Mouse (Mus musculus): ENCODE results near the gene Mapk6. TPM values are rescaled to one million over a fixed set of nuclear protein-coding genes. Genes with fewer than 3 reads are reported as not detected.

Mapk6 gene
- polyA plus RNA-seq, 1 experiment from 2014 or later: 52.3 TPM

DNA sequence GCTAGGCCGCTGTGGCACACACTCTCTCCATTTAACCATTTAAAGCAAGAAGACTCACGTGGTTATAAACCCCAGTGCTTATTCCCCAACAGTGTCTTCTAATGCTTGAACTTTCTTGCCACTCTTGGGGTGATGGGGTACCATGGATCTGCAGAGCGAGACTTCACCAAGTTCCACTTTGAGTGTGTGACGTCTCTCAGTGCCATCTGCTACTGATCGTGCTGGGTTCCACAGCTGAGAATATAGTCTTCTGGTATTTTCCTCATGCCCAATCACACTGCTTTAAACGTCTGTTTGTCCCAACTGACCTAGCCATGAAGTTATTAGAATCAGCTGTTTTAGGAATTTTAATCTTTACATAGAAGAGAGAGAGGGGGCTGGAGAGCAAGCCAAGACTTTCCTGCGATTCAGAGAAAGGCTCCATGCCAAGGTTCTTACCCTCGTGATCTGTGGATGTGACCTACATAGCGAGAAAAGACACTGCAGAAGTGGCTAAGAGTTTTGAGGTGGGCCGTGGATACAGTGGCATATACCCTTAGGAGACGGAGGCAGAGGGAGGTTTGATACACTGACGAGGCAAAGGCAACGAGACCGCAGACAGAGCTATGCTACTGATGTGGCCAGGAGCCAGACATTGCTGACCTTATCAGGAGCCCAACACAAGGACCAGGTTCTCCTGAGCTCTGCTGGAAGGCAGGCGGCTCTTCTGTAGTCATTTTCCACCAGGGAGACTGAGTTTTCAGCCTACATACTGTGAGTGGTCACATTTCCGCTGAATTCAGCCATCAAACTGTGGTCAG, 21.2 kb upstream of the Mapk6 start:
- no peaks in the 10 kb centered on the region for H3K9me3 ChIP-seq (ENCODE audit: control insufficient read depth, low read length)
- peak overlapping the region; percentile 72 to 81 for H3K27ac ChIP-seq (replicated peaks in 1 of 2; ENCODE audit: control insufficient read depth in 1 of 2, insufficient read depth in 1 of 2, low read depth in 2 of 2, low read length in 2 of 2)
- H3K27me3 ChIP-seq (ENCODE audit: control insufficient read depth, insufficient read depth, low read length): no peaks in the 10 kb centered on the region
- no peaks in the 10 kb centered on the region for H3K36me3 ChIP-seq (ENCODE audit: control insufficient read depth, insufficient read depth, low read length)
- WGBS: 34% methylated on average over 16 of the region's 16 CpGs
- H3K4me1 ChIP-seq (ENCODE audit: control insufficient read depth in 2 of 2, insufficient read depth in 2 of 2, low read length in 2 of 2): peaks cover 19 to 39% of the 10 kb centered on the region in 2 experiments
- H3K4me2 ChIP-seq (ENCODE audit: low read length): peak overlapping the region; percentile 48
- ATAC-seq (ENCODE audit: insufficient number of reproducible peaks, insufficient read depth, low FRiP score, low read depth): no peak
- H3K4me3 ChIP-seq (ENCODE audit: control insufficient read depth in 1 of 2, insufficient read depth in 1 of 2, low read depth in 1 of 2, low read length in 2 of 2): no peak overlapping the region
- H3K9ac ChIP-seq (ENCODE audit: low read length): peak overlapping the region; percentile 13; the same call in 1 of the 2 replicates

DNA sequence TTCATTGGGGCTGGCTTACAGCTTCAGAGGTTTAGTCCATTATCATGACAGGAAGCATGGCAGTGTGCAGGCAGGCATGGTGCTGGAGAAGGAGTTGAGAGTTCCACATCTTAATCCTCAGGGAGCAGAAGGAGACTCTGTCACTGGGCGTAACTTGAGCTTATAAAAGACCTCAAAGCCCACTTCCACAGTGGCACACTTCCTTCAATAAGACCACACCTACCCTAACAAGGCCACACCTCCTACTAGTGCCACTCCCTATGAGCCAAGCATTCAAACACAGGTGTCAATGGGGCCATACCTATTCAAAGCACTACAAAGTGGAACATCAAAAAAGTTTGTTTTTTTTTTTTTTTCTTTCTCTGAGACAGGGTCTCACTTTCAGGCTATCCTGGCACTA, 19.9 kb upstream of the Mapk6 start:
- no peak overlapping the region for H3K9ac ChIP-seq (ENCODE audit: low read length)
- no peak overlapping the region for H3K4me3 ChIP-seq (ENCODE audit: control insufficient read depth in 1 of 2, insufficient read depth in 1 of 2, low read depth in 1 of 2, low read length in 2 of 2)
- no peaks in the 10 kb centered on the region for H3K36me3 ChIP-seq (ENCODE audit: control insufficient read depth, insufficient read depth, low read length)
- H3K4me1 ChIP-seq (ENCODE audit: control insufficient read depth in 2 of 2, insufficient read depth in 2 of 2, low read length in 2 of 2): peaks cover 19 to 38% of the 10 kb centered on the region in 2 experiments
- no peak overlapping the region for H3K27ac ChIP-seq (replicated peaks in 1 of 2; ENCODE audit: control insufficient read depth in 1 of 2, insufficient read depth in 1 of 2, low read depth in 2 of 2, low read length in 2 of 2)
- no peaks in the 10 kb centered on the region for H3K27me3 ChIP-seq (ENCODE audit: control insufficient read depth, insufficient read depth, low read length)
- H3K9me3 ChIP-seq (ENCODE audit: control insufficient read depth, low read length): no peaks in the 10 kb centered on the region
- 93% methylated on average over 1 of the region's 1 CpGs for WGBS
- no peak overlapping the region for H3K4me2 ChIP-seq (ENCODE audit: low read length)
- no peak for ATAC-seq (ENCODE audit: insufficient number of reproducible peaks, insufficient read depth, low FRiP score, low read depth)

DNA sequence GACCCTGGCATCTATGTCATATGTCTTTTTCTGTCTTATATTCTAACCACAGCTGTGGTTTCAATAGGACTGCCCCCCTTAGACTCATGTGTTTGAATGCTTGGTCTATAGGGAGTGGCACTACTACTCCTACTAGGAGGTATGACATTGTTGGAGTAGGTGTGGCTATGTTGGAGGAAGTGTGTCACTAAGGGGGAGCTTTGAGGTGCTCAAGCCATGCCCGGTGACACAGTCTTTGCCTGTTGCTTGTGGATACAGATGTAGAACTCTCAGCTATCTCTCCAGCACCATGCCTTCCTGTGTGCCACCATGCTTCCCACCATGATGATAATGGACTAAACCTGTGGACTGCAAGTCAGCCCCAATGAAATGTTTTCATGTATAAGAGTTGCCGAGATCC, 19.2 kb upstream of the Mapk6 start:
- Histone ChIP-seq H3K4me1 (ENCODE audit: control insufficient read depth in 2 of 2, insufficient read depth in 2 of 2, low read length in 2 of 2) (peaks cover 19 to 38% of the 10 kb centered on the region in 2 experiments), H3K9ac (ENCODE audit: low read length) (no peak overlapping the region), H3K4me3 (ENCODE audit: control insufficient read depth in 1 of 2, insufficient read depth in 1 of 2, low read depth in 1 of 2, low read length in 2 of 2) (no peak overlapping the region), H3K9me3 (ENCODE audit: control insufficient read depth, low read length) (no peaks in the 10 kb centered on the region), H3K36me3 (ENCODE audit: control insufficient read depth, insufficient read depth, low read length) (no peaks in the 10 kb centered on the region), H3K4me2 (ENCODE audit: low read length) (no peak overlapping the region), H3K27me3 (ENCODE audit: control insufficient read depth, insufficient read depth, low read length) (no peaks in the 10 kb centered on the region), H3K27ac (replicated peaks in 1 of 2; ENCODE audit: control insufficient read depth in 1 of 2, insufficient read depth in 1 of 2, low read depth in 2 of 2, low read length in 2 of 2) (peak overlapping the region in 1 of 2 experiments; percentile 71; a peak in 2 of 4 replicates)
- no peak for ATAC-seq (ENCODE audit: insufficient number of reproducible peaks, insufficient read depth, low FRiP score, low read depth)
- WGBS: 74% methylated on average over 2 of the region's 2 CpGs

DNA sequence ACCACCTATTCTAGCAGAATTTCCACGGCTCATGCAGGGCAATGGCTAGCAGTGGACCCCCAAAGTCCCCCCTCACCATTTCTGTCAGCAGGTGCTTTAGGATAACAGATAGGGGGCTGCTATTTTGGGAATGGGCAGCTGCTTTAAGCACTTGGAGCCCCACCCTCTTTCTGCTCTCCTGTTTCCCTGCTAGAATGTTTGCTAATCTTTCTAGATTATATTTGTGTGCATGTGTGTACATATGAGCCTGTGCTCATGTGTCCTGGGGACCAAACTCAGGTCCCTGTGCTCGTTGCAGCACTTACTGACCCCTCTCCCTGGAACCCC, 18.4 kb upstream of the Mapk6 start:
- Histone ChIP-seq H3K27me3 (ENCODE audit: control insufficient read depth, insufficient read depth, low read length) (no peaks in the 10 kb centered on the region), H3K4me2 (ENCODE audit: low read length) (peak overlapping the region; percentile 40), H3K36me3 (ENCODE audit: control insufficient read depth, insufficient read depth, low read length) (no peaks in the 10 kb centered on the region), H3K4me1 (ENCODE audit: control insufficient read depth in 2 of 2, insufficient read depth in 2 of 2, low read length in 2 of 2) (peaks cover 19 to 38% of the 10 kb centered on the region in 2 experiments), H3K9ac (ENCODE audit: low read length) (no peak overlapping the region), H3K4me3 (ENCODE audit: control insufficient read depth in 1 of 2, insufficient read depth in 1 of 2, low read depth in 1 of 2, low read length in 2 of 2) (no peak overlapping the region), H3K27ac (replicated peaks in 1 of 2; ENCODE audit: control insufficient read depth in 1 of 2, insufficient read depth in 1 of 2, low read depth in 2 of 2, low read length in 2 of 2) (peak overlapping the region; percentile 55 to 71), H3K9me3 (ENCODE audit: control insufficient read depth, low read length) (no peaks in the 10 kb centered on the region)
- peak; percentile 31; the same call in 1 of the 2 replicates for ATAC-seq (ENCODE audit: insufficient number of reproducible peaks, insufficient read depth, low FRiP score, low read depth)
- 18% methylated on average over 2 of the region's 2 CpGs for WGBS

DNA sequence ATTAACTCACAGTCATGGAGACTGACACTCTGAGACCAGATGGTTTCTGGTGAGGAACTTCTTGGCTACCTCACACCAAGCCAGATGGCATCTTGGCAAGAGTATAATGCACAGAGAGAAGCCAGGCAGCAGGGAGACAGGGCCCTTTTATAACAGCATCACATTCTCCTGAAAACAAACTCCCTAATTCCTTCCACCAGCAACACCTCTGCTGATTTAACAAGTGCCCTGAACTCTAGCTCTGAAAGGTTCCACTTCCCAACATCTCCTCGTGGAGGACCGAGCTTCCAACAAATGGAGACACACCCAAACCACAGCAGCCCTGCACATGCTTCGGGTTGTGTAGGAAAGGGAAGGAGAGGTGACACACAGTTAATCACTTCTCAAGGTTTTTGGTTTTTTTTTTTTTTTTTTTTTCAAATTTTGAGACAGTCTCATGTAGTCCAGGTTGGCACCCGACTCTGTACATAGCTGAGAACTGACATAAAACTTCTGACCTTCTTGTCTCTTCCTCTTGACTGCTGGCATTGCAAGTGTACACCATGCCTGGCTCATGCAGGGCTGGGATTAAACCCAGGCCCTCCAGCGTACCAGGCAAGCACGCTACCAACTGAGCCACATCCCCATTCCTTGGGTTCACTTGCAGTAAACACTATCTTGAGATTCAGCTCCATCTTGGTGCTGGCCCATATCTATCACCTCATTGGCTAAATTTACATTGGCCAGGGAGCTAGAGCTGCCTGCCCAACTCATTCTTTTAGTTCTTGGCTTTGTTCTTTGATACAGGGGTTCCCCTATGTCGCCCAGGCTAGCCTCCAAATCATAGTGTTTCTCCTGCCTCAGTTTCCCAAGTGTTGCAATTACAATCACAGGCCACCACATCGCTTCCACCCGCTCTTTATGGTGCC, 17.8 kb upstream of the Mapk6 start:
- Histone ChIP-seq H3K4me1 (ENCODE audit: control insufficient read depth in 2 of 2, insufficient read depth in 2 of 2, low read length in 2 of 2) (peaks cover 19 to 38% of the 10 kb centered on the region in 2 experiments), H3K27me3 (ENCODE audit: control insufficient read depth, insufficient read depth, low read length) (no peaks in the 10 kb centered on the region), H3K4me2 (ENCODE audit: low read length) (peak overlapping the region; percentile 40), H3K9ac (ENCODE audit: low read length) (no peak overlapping the region), H3K27ac (replicated peaks in 1 of 2; ENCODE audit: control insufficient read depth in 1 of 2, insufficient read depth in 1 of 2, low read depth in 2 of 2, low read length in 2 of 2) (peak overlapping the region; percentile 35 to 71; a peak in 3 of 4 replicates), H3K9me3 (ENCODE audit: control insufficient read depth, low read length) (no peaks in the 10 kb centered on the region), H3K36me3 (ENCODE audit: control insufficient read depth, insufficient read depth, low read length) (no peaks in the 10 kb centered on the region), H3K4me3 (ENCODE audit: control insufficient read depth in 1 of 2, insufficient read depth in 1 of 2, low read depth in 1 of 2, low read length in 2 of 2) (no peak overlapping the region)
- ATAC-seq (ENCODE audit: insufficient number of reproducible peaks, insufficient read depth, low FRiP score, low read depth): no peak
- WGBS: 54% methylated on average over 9 of the region's 9 CpGs

DNA sequence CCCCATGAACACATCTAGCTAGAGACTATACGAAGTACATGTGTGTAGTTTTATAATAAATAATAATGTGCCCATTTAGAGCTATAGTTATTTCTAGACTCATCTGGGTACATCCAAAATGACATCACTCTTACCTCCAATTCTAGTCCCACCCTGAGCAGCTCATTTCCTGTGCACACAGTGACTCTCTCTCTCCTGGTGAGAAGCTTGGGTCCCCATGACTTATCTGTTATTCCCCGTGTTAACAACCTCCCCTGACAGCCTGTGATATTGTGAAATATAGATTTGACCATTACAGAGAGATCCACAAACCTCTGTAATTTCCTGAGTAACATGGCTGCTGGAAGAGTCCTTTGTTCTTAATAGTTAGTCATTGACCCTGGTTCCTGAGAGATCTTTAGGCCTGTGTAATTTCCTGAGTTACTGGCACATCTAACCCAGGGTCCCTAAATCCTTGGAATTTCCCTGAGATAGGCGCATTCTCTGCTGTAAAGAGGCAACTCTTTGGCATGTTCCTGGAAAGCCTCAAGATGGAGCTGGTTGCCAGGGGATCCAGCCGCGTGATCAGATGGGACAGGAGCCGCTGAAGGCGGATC, 16.1 kb upstream of the Mapk6 start:
- no peak overlapping the region for H3K27ac ChIP-seq (replicated peaks in 1 of 2; ENCODE audit: control insufficient read depth in 1 of 2, insufficient read depth in 1 of 2, low read depth in 2 of 2, low read length in 2 of 2)

DNA sequence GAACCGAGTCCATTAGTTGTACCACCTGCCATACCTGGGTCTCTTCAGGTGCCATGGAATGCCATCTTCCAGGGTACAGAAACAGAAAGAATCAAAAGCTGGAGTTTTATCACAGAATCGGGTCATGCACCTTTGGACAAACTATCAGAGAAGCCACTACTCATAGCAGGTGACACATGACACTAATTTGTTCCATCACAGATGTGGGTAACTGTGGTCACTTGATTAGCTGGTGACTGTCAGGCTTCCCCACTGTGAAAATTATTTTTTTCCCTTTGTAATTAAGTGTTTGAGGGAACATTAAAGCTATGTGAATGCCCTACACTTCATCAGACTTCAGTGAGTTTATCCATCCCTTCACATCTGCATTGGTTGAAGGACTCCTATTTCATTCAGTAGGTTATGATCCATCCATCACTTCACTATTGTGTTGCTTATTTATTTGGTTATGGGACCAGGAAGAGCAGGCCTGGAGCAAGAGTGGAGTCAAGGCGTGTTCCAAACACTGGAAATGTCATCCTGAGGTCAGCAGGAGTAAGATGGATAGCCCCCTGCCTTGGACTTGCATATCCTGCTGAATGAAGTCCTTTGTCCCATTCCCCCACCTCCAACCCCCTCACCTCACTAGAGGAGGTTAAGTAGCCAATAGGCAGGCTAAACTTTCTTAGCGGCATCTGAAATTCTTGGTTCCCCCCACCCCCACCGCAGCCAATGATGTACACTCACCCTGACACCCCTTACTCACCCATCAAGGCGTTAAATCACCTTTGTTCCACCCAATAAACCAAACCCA, 14.7 kb upstream of the Mapk6 start:
- Histone ChIP-seq H3K4me3 (ENCODE audit: control insufficient read depth in 1 of 2, insufficient read depth in 1 of 2, low read depth in 1 of 2, low read length in 2 of 2) (no peak overlapping the region), H3K27ac (replicated peaks in 1 of 2; ENCODE audit: control insufficient read depth in 1 of 2, insufficient read depth in 1 of 2, low read depth in 2 of 2, low read length in 2 of 2) (no peak overlapping the region), H3K27me3 (ENCODE audit: control insufficient read depth, insufficient read depth, low read length) (no peaks in the 10 kb centered on the region), H3K4me1 (ENCODE audit: control insufficient read depth in 2 of 2, insufficient read depth in 2 of 2, low read length in 2 of 2) (peaks cover 12 to 20% of the 10 kb centered on the region in 2 experiments), H3K9ac (ENCODE audit: low read length) (no peak overlapping the region), H3K4me2 (ENCODE audit: low read length) (no peak overlapping the region), H3K36me3 (ENCODE audit: control insufficient read depth, insufficient read depth, low read length) (no peaks in the 10 kb centered on the region), H3K9me3 (ENCODE audit: control insufficient read depth, low read length) (no peaks in the 10 kb centered on the region)
- WGBS: 76% methylated on average over 6 of the region's 6 CpGs
- no peak for ATAC-seq (ENCODE audit: insufficient number of reproducible peaks, insufficient read depth, low FRiP score, low read depth)

More for the DNA sequence above, 16.1 kb upstream of the Mapk6 start:
- H3K27me3 ChIP-seq (ENCODE audit: control insufficient read depth, insufficient read depth, low read length): no peaks in the 10 kb centered on the region
- H3K36me3 ChIP-seq (ENCODE audit: control insufficient read depth, insufficient read depth, low read length): no peaks in the 10 kb centered on the region
- H3K4me1 ChIP-seq (ENCODE audit: control insufficient read depth in 2 of 2, insufficient read depth in 2 of 2, low read length in 2 of 2): peaks cover 16 to 25% of the 10 kb centered on the region in 2 experiments
- 63% methylated on average over 7 of the region's 7 CpGs for WGBS
- no peak overlapping the region for H3K4me2 ChIP-seq (ENCODE audit: low read length)
- ATAC-seq (ENCODE audit: insufficient number of reproducible peaks, insufficient read depth, low FRiP score, low read depth): no peak
- H3K4me3 ChIP-seq (ENCODE audit: control insufficient read depth in 1 of 2, insufficient read depth in 1 of 2, low read depth in 1 of 2, low read length in 2 of 2): no peak overlapping the region
- no peak overlapping the region for H3K9ac ChIP-seq (ENCODE audit: low read length)
- no peaks in the 10 kb centered on the region for H3K9me3 ChIP-seq (ENCODE audit: control insufficient read depth, low read length)
